Comparison of ENCODE assay signal across 8 mouse cellular contexts in genomic region chr6:92091130-92091591, GRCm38 (mm10). TPM values are rescaled to one million over a fixed set of nuclear protein-coding genes. Genes with fewer than 3 reads are reported as not detected.
DNase-seq lines count a peak whose midpoint lies in the region; ATAC-seq lines count a peak whose summit lies in the region.

Gene Nr2c2 (plus strand): TSS chr6:92091390.

- peak; percentile 49 for ATAC-seq in inflammation-experienced regulatory T-cells, adult 6 months
- peak; percentile 57 for ATAC-seq in megakaryocyte progenitor cell, adult 5-6 weeks (replicated peaks; ENCODE audit: poor library complexity)

- intact Hi-C loops in gastrocnemius, postnatal 14 days (cut with DNase I; ENCODE audit: low total_unique reads): no loop called here
- intact Hi-C loops in left cerebral cortex, postnatal 10 days (cut with DNase I): loop anchor here (5.0 kb wide), 1 partner anchor 91 kb away; the partner anchor contains the start of gene Mrps25

- peak; percentile 88 to 90 for DNase-seq in adrenal gland, adult 18-20 months (ENCODE audit: low spot score in 2 of 2)
- peak; percentile 87 for DNase-seq in embryo, embryonic 10.5 days (ENCODE audit: low spot score)
- DNase-seq in gastrocnemius, postnatal 14 days: peak; percentile 89
- peak; percentile 74 to 94 for DNase-seq in left cerebral cortex, postnatal 10 days (ENCODE audit: extremely low spot score in 1 of 2, low spot score in 2 of 2)
- DNase-seq in right cerebral cortex, postnatal 10 days (ENCODE audit: low spot score in 2 of 2): peak; percentile 92 to 93
- peak; percentile 87 for DNase-seq in urinary bladder, postnatal 14 days (ENCODE audit: low spot score)

RNA-seq across cellular contexts. Expression of gene Nr2c2, which starts in this region (rescaled TPM):
- 10 to 100 TPM; 27.4 to 31.7 TPM for total RNA-seq in adrenal gland, adult 18-20 months (2021)
- 10 to 100 TPM; 20.4 to 24.0 TPM for total RNA-seq in gastrocnemius, postnatal 14 days (2021)
- polyA plus RNA-seq in inflammation-experienced regulatory T-cells, adult 6 months (2017; shearing (Covaris generic)): 100 to 1,000 TPM in 1 of 3 experiments, 10 to 100 TPM in 2; 56.7 to 125 (median 94.5) TPM
- 10 to 100 TPM; 91.6 to 92.3 TPM for total RNA-seq in left cerebral cortex, postnatal 10 days (2021)
- total RNA-seq in megakaryocyte progenitor cell, adult 5-6 weeks (2015): 40.3 and 47.7 TPM in 2 replicates
- 40.0 and 48.5 TPM in 2 replicates for total RNA-seq in megakaryocyte progenitor cell, adult 5-6 weeks (2017)

Comparison
In these comparisons a context has a peak if more than half of its experiments do, and no peak if none do; other contexts are left out.
1. Peak in every context shown above with its lines: DNase-seq and ATAC-seq.